Mouse (Mus musculus): ENCODE data around the gene Wdcp. TPM values are rescaled to one million over a fixed set of nuclear protein-coding genes. Genes with fewer than 3 reads are reported as not detected.
"Not testable (repeated sequence)": the region's sequence is repeated elsewhere in the genome, so short reads cannot be mapped to it uniquely, and the experiment has no call there.

Gene Wdcp
- polyA plus RNA-seq (2015; fragmentation: Nextera tagmentation; extraction: Ambion mirVana): 20.2 and 21.5 TPM in 2 replicates

GRCm38 (mm10) chr12:4842890-4843597 is at the start of gene Wdcp:
Wdcp (plus strand) TSS chr12:4843303.
- ATAC-seq (ENCODE audit: insufficient number of reproducible peaks, insufficient read depth, low FRiP score, low TSS enrichment, low read depth): peak; percentile 90
- Histone ChIP-seq H3K4me1 (peaks cover 24% of the 10 kb centered on the region), H3K27ac (peak within 1 kb of the TSS; percentile 57; the same call in 1 of the 2 replicates), H3K9ac (peak within 1 kb of the TSS; percentile 75), H3K36me3 (no peaks in the 10 kb centered on the region), H3K27me3 (peaks cover 6% of the 10 kb centered on the region), H3K9me3 (no peaks in the 10 kb centered on the region), H3K4me2 (peak within 1 kb of the TSS; percentile 91), H3K4me3 (peak within 1 kb of the TSS; percentile 78)
- WGBS: under 1% methylated on average over 30 of the region's 30 CpGs

DNA sequence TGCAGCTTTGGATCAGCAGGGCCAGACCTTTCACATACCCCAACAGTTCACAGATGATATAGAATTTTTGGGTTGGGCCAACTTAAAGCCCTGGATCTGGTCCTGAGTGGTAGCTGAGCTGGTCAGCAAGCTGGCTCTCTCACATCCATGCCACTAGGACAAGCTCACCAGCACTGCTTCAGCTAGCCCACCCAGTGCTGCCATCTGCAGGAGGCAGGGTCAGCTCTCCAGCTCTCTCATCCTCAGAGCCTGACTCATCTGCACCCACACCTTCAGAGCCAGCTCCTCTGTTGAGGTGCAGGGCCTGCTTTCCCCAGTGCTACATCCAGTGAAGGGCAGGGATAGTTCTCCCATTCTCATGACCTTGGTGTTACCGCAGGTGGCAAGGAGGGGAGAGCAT is 49.4 kb upstream of the Wdcp start:
- 60% methylated on average over 1 of the region's 1 CpGs for WGBS
- no peaks in the 10 kb centered on the region for H3K36me3 ChIP-seq
- no peak for ATAC-seq (ENCODE audit: insufficient number of reproducible peaks, insufficient read depth, low FRiP score, low TSS enrichment, low read depth)

GRCm38 (mm10) chr12:4797471-4797870 is 45.6 kb upstream of the Wdcp start:
- H3K4me1 ChIP-seq, H3K27ac ChIP-seq, H3K36me3 ChIP-seq, H3K4me3 ChIP-seq, H3K9ac ChIP-seq, H3K9me3 ChIP-seq, H3K27me3 ChIP-seq, H3K4me2 ChIP-seq: not testable (repeated sequence)
- 56% methylated on average over 6 of the region's 6 CpGs for WGBS
- peak; percentile 52; the same call in 1 of the 2 replicates for ATAC-seq (ENCODE audit: insufficient number of reproducible peaks, insufficient read depth, low FRiP score, low TSS enrichment, low read depth)

More for the DNA sequence above, 49.4 kb upstream of the Wdcp start:
- Histone ChIP-seq H3K27ac (peak overlapping the region; percentile 33; the same call in 1 of the 2 replicates), H3K9me3 (no peaks in the 10 kb centered on the region), H3K4me3 (no peak overlapping the region), H3K4me1 (0 out of 2 replicates have a peak, but pooled peaks cover 5% of the 10 kb centered on the region), H3K9ac (no peak overlapping the region), H3K27me3 (no peaks in the 10 kb centered on the region), H3K4me2 (no peak overlapping the region)

DNA sequence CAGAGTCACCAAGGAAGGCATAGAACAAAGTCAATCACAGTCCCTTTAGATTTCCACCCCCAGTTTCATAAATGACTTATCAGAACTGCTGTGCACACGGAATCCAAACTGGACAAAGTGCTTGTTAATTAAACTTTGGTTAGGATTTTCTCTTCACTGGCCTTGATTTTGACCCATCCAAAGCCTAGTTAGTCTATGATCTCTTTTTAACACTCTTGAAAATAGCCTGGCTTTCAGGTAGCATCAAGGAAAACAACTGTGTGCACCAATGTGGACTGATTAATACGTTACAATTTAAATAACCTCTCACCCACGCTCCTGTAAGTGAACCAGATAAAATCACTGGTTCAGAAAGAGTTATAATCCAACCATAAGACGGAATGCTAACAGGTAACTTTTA is 32.1 kb upstream of the Wdcp start:
- H3K4me3 ChIP-seq: no peak overlapping the region
- no peaks in the 10 kb centered on the region for H3K36me3 ChIP-seq
- WGBS: 76% methylated on average over 4 of the region's 4 CpGs
- no peak overlapping the region for H3K9ac ChIP-seq
- ATAC-seq (ENCODE audit: insufficient number of reproducible peaks, insufficient read depth, low FRiP score, low TSS enrichment, low read depth): no peak
- no peaks in the 10 kb centered on the region for H3K4me1 ChIP-seq
- no peak overlapping the region for H3K4me2 ChIP-seq
- H3K9me3 ChIP-seq: no peaks in the 10 kb centered on the region
- no peaks in the 10 kb centered on the region for H3K27me3 ChIP-seq
- no peak overlapping the region for H3K27ac ChIP-seq

GRCm38 (mm10) chr12:4811705-4812104 is 31.4 kb upstream of the Wdcp start:
- Histone ChIP-seq H3K27ac (no peak overlapping the region), H3K9ac (no peak overlapping the region), H3K27me3 (no peaks in the 10 kb centered on the region), H3K4me2 (no peak overlapping the region), H3K4me1 (0 out of 2 replicates have a peak, but pooled peaks cover 4% of the 10 kb centered on the region), H3K36me3 (no peaks in the 10 kb centered on the region), H3K4me3 (no peak overlapping the region), H3K9me3 (no peaks in the 10 kb centered on the region)
- 49% methylated on average over 3 of the region's 3 CpGs for WGBS
- ATAC-seq (ENCODE audit: insufficient number of reproducible peaks, insufficient read depth, low FRiP score, low TSS enrichment, low read depth): no peak

GRCm38 (mm10) chr12:4813636-4814035 is 29.5 kb upstream of the Wdcp start:
- H3K9me3 ChIP-seq: no peaks in the 10 kb centered on the region
- H3K4me1 ChIP-seq: peaks cover 9% of the 10 kb centered on the region; the same call in 1 of the 2 replicates
- no peaks in the 10 kb centered on the region for H3K27me3 ChIP-seq
- no peak overlapping the region for H3K9ac ChIP-seq
- ATAC-seq (ENCODE audit: insufficient number of reproducible peaks, insufficient read depth, low FRiP score, low TSS enrichment, low read depth): no peak
- no peak overlapping the region for H3K4me2 ChIP-seq
- no peaks in the 10 kb centered on the region for H3K36me3 ChIP-seq
- no peak overlapping the region for H3K27ac ChIP-seq
- WGBS: 68% methylated on average over 4 of the region's 4 CpGs
- H3K4me3 ChIP-seq: no peak overlapping the region

- H3K9ac ChIP-seq: peak overlapping the region; percentile 80
- H3K27ac ChIP-seq: peak overlapping the region; percentile 93
- peak overlapping the region; percentile 78 for H3K4me3 ChIP-seq
- H3K27me3 ChIP-seq: no peaks in the 10 kb centered on the region
- H3K4me1 ChIP-seq: peaks cover 14% of the 10 kb centered on the region
- H3K4me2 ChIP-seq: peak overlapping the region; percentile 78
- peak; percentile 7 for ATAC-seq (ENCODE audit: insufficient number of reproducible peaks, insufficient read depth, low FRiP score, low TSS enrichment, low read depth)
- peaks cover 19% of the 10 kb centered on the region for H3K36me3 ChIP-seq
- no peaks in the 10 kb centered on the region for H3K9me3 ChIP-seq
- 9% methylated on average over 24 of the region's 24 CpGs for WGBS
Observed at GRCm38 (mm10) chr12:4816680-4817360, 26.3 kb upstream of the Wdcp start.

GRCm38 (mm10) chr12:4817361-4818101 is 25.6 kb upstream of the Wdcp start, which contains the start of gene Sf3b6:
Sf3b6 (plus strand) TSS chr12:4817544.
- Histone ChIP-seq H3K9me3 (no peaks in the 10 kb centered on the region), H3K9ac (peak within 1 kb of the TSS; percentile 80), H3K36me3 (peaks cover 26% of the 10 kb centered on the region), H3K27me3 (no peaks in the 10 kb centered on the region), H3K4me1 (peaks cover 14% of the 10 kb centered on the region), H3K4me3 (peak within 1 kb of the TSS; percentile 78), H3K4me2 (peak within 1 kb of the TSS; percentile 78), H3K27ac (peak within 1 kb of the TSS; percentile 93)
- WGBS: under 1% methylated on average over 49 of the region's 49 CpGs
- peak; percentile 96 for ATAC-seq (ENCODE audit: insufficient number of reproducible peaks, insufficient read depth, low FRiP score, low TSS enrichment, low read depth)

- Histone ChIP-seq H3K9me3 (no peaks in the 10 kb centered on the region), H3K27me3 (no peaks in the 10 kb centered on the region), H3K4me3 (no peak overlapping the region), H3K36me3 (peaks cover 86% of the 10 kb centered on the region), H3K27ac (no peak overlapping the region), H3K4me2 (no peak overlapping the region), H3K4me1 (no peaks in the 10 kb centered on the region), H3K9ac (no peak overlapping the region)
- WGBS: 67% methylated on average over 3 of the region's 3 CpGs
- no peak for ATAC-seq (ENCODE audit: insufficient number of reproducible peaks, insufficient read depth, low FRiP score, low TSS enrichment, low read depth)
Observed at GRCm38 (mm10) chr12:4827256-4827655, 15.8 kb upstream of the Wdcp start.

DNA sequence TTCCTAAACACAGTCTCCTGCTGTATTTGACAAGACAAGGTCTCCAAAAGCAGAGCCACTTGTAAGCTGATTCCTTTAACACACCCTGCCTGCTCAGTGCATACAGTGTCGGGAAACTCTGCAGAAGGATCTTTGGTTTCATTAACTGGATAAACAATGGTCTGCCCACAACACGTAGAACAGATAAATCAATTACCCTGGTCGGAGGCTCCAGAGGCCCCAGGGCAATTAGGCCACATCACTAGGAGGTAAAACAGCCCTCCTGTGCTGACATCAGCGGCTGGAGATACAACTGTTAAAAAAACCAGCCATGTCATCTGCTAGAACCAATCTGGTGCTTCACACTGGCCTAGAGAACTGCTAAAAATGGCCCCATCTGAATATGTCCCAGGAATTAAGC is 6.1 kb upstream of the Wdcp start:
- H3K9me3 ChIP-seq: no peaks in the 10 kb centered on the region
- peaks cover 6% of the 10 kb centered on the region for H3K27me3 ChIP-seq
- peaks cover 3% of the 10 kb centered on the region for H3K36me3 ChIP-seq
- no peak overlapping the region for H3K4me2 ChIP-seq
- 30% methylated on average over 4 of the region's 4 CpGs for WGBS
- no peak overlapping the region for H3K27ac ChIP-seq
- no peak for ATAC-seq (ENCODE audit: insufficient number of reproducible peaks, insufficient read depth, low FRiP score, low TSS enrichment, low read depth)
- peaks cover 12% of the 10 kb centered on the region for H3K4me1 ChIP-seq
- H3K9ac ChIP-seq: no peak overlapping the region
- no peak overlapping the region for H3K4me3 ChIP-seq

DNA sequence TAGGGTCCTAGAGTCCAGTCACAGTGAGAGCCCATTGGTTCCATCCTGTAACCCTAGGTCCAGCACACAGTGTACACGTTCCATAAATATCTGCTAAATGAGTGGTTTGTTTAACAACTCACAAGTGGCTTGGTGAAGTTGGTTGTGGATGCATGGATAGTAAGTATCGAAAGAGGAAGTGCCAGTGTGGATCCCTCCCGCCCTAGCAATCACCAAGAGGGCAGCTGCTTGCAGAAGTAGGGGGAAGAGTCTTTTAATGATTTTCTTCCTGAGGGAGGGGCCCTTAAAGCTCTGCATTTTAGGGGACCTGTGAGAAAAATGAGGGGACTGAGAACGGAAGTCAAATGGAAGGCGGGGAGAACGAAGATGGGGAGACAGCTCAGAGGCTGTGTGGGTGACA is 3.1 kb upstream of the Wdcp start:
- Histone ChIP-seq H3K4me3 (no peak overlapping the region), H3K36me3 (no peaks in the 10 kb centered on the region), H3K4me1 (peaks cover 24% of the 10 kb centered on the region), H3K4me2 (peak overlapping the region; percentile 91), H3K27ac (no peak overlapping the region), H3K9me3 (no peaks in the 10 kb centered on the region), H3K27me3 (peaks cover 6% of the 10 kb centered on the region), H3K9ac (0 out of 2 replicates have a peak overlapping the region, but pooled peaks have one; percentile 21)
- ATAC-seq (ENCODE audit: insufficient number of reproducible peaks, insufficient read depth, low FRiP score, low TSS enrichment, low read depth): no peak
- whole genome bisulfite sequencing: 57% methylated on average over 6 of the region's 6 CpGs
